Mouse (Mus musculus): ENCODE results near the gene D430019H16Rik.

DNA sequence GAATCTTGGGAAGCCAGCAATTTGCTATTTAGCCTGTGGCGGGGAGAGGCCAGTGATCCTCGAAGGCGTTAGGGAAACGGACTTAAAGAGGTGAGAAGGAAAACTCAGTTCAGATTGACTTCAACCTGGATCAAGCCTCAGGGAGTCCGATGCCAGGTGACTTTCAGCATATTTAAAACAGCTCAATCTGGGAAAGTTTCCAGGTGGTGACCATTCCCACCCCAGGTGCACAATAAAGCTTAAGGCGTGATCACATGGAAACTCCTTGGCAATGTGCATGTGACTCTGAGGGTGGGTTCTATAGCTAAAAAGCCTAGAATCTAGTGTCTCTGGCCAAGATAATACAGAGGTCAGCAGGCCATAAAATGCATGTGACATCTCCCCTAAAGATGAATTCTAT is 7.4 kb downstream of the D430019H16Rik start:
- TF ChIP-seq CTCF (conservative IDR thresholded peaks at IDR 0.05; ENCODE audit: insufficient read depth, insufficient read length, low read depth, low read length) (no peak), POLR2A (IDR thresholded peaks at IDR 0.05; ENCODE audit: low read depth, low read length) (no peak)

Data from kidney, adult 2 months (tissue).